Mouse (Mus musculus) embryonic facial prominence, embryonic 12.5 days (tissue): ENCODE data around the gene Ifna7. TPM values are rescaled to one million over a fixed set of nuclear protein-coding genes. Genes with fewer than 3 reads are reported as not detected.
A peak's percentile ranks its signal among the peaks of the same experiment; 100 is the strongest.
"Not testable (repeated sequence)": the region's sequence is repeated elsewhere in the genome, so short reads cannot be mapped to it uniquely, and the experiment has no call there.

ENCODE experiments used
- ATAC-seq: fragments of 200-750 bp; cut with Nextera tagmentation; 2 replicates; pipeline ENCODE4 v1.8.0; 2017; ENCODE audit not compliant: insufficient number of reproducible peaks, insufficient read depth, low FRiP score, low TSS enrichment
- H3K27ac ChIP-seq: fragments of 300-500 bp; sonication (generic); 2 replicates; pipeline ENCODE4 v1.5.1; 2016; ENCODE audit warnings: mild to moderate bottlenecking
- H3K27me3 ChIP-seq: fragments of 300-500 bp; sonication (generic); 2 replicates; pipeline ENCODE4 v1.6.1; 2016; ENCODE audit warnings: mild to moderate bottlenecking, moderate library complexity
- H3K36me3 ChIP-seq: fragments of 300-500 bp; sonication (generic); 2 replicates; pipeline ENCODE4 v1.6.1; 2016; ENCODE audit warnings: mild to moderate bottlenecking
- H3K4me1 ChIP-seq: fragments of 300-500 bp; sonication (generic); 2 replicates; pipeline ENCODE4 v1.6.1; 2016
- H3K4me2 ChIP-seq: fragments of 300-500 bp; sonication (generic); replicated peaks from 2 replicates; pipeline ENCODE4 v1.6.1; 2016; ENCODE audit warnings: mild to moderate bottlenecking, moderate library complexity
- H3K4me3 ChIP-seq: fragments of 300-500 bp; sonication (generic); 2 replicates; pipeline ENCODE4 v1.5.1; 2016; ENCODE audit warnings: mild to moderate bottlenecking
- H3K9ac ChIP-seq: fragments of 300-500 bp; sonication (generic); 2 replicates; pipeline ENCODE4 v1.6.1; 2016; ENCODE audit warnings: mild to moderate bottlenecking, moderate library complexity
- H3K9me3 ChIP-seq: fragments of 300-500 bp; sonication (generic); 2 replicates; pipeline ENCODE4 v1.6.1; 2016; ENCODE audit warnings: mild to moderate bottlenecking, moderate library complexity
- WGBS: fragments of 180-500 bp; shearing (Covaris S2); methylation state at CpG from one replicate; pipeline ENCODE4 v1.1.7; 2016; 5-methylcytosine and 5-hydroxymethylcytosine counted together
- polyA plus RNA-seq: library from polyadenylated mRNA; unstranded; fragments of >200 nt; fragmentation: Nextera tagmentation; extraction: Ambion mirVana; gene quantifications from 2 replicates; pipeline ENCODE4 v1.2.1, GENCODE M21; 2016

Gene Ifna7
- polyA plus RNA-seq, 1 experiment from 2014 or later, result not detected

- H3K9me3 ChIP-seq, H3K27ac ChIP-seq, H3K36me3 ChIP-seq, H3K4me3 ChIP-seq, ATAC-seq, H3K9ac ChIP-seq, H3K27me3 ChIP-seq, H3K4me1 ChIP-seq, H3K4me2 ChIP-seq: not testable (repeated sequence)
- 10% methylated on average over 6 of the region's 7 CpGs for WGBS
Measured at GRCm38 (mm10) chr4:88799365-88799764, 16.7 kb upstream of the Ifna7 start, which contains the start of gene Gm13285. Gm13285 (plus strand) TSS chr4:88799665.

GRCm38 (mm10) chr4:88802954-88803353 lies 13.1 kb upstream of the Ifna7 start, which contains the start of gene Gm13287:
Gm13287 (plus strand) TSS chr4:88803254.
- H3K4me1 ChIP-seq, H3K4me2 ChIP-seq, H3K27me3 ChIP-seq, H3K9ac ChIP-seq, ATAC-seq, H3K9me3 ChIP-seq, H3K36me3 ChIP-seq, H3K4me3 ChIP-seq, H3K27ac ChIP-seq: not testable (repeated sequence)
- no CpG with 5 or more reads among the region's 29 CpGs for WGBS

GRCm38 (mm10) chr4:88805231-88805630 lies 10.8 kb upstream of the Ifna7 start, which contains the start of gene Gm13288:
Gm13288 (plus strand) TSS chr4:88805531.
- ATAC-seq, H3K9me3 ChIP-seq, H3K9ac ChIP-seq, H3K27ac ChIP-seq, H3K27me3 ChIP-seq, H3K4me1 ChIP-seq, H3K36me3 ChIP-seq: not testable (repeated sequence)
- peak within 1 kb of the TSS; percentile 32; the same call in 1 of the 2 replicates for H3K4me2 ChIP-seq
- WGBS, result no CpG with 5 or more reads among the region's 8 CpGs
- H3K4me3 ChIP-seq, result 0 out of 2 replicates have a peak within 1 kb of the TSS, but pooled peaks have one; percentile 22

GRCm38 (mm10) chr4:88805761-88806160 lies 10.3 kb upstream of the Ifna7 start:
- Histone ChIP-seq H3K4me3 (0 out of 2 replicates have a peak overlapping the region, but pooled peaks have one; percentile 22), H3K4me2 (peak overlapping the region; percentile 32; the same call in 1 of the 2 replicates)
- 0% methylated on average over 14 of the region's 34 CpGs for WGBS
- H3K27ac ChIP-seq, H3K36me3 ChIP-seq, H3K27me3 ChIP-seq, ATAC-seq, H3K9me3 ChIP-seq, H3K4me1 ChIP-seq, H3K9ac ChIP-seq: not testable (repeated sequence)

- WGBS, result 96% methylated on average over 1 of the region's 1 CpGs
- H3K27ac ChIP-seq, result no peak within 1 kb of the TSS
- no peak for ATAC-seq
Measured at GRCm38 (mm10) chr4:88819659-88820058, 3.6 kb downstream of the Ifna7 start, which contains the start of gene Ifna11. Ifna11 (plus strand) TSS chr4:88819959.

GRCm38 (mm10) chr4:88822995-88823394 lies 7.0 kb downstream of the Ifna7 start:
- Histone ChIP-seq H3K36me3 (no peaks in the 10 kb centered on the region), H3K9me3 (no peaks in the 10 kb centered on the region), H3K4me2 (no peak overlapping the region), H3K4me1 (no peaks in the 10 kb centered on the region), H3K9ac (no peak overlapping the region), H3K27ac (no peak overlapping the region), H3K4me3 (no peak overlapping the region), H3K27me3 (no peaks in the 10 kb centered on the region)
- ATAC-seq, result no peak
- WGBS, result 26% methylated on average over 4 of the region's 4 CpGs

More at GRCm38 (mm10) chr4:88819659-88820058, 3.6 kb downstream of the Ifna7 start, which contains the start of gene Ifna11:
- Histone ChIP-seq H3K9me3 (no peaks in the 10 kb centered on the region), H3K36me3 (no peaks in the 10 kb centered on the region), H3K27me3 (no peaks in the 10 kb centered on the region), H3K4me2 (no peak within 1 kb of the TSS), H3K9ac (no peak within 1 kb of the TSS), H3K4me3 (no peak within 1 kb of the TSS), H3K4me1 (no peaks in the 10 kb centered on the region)

DNA sequence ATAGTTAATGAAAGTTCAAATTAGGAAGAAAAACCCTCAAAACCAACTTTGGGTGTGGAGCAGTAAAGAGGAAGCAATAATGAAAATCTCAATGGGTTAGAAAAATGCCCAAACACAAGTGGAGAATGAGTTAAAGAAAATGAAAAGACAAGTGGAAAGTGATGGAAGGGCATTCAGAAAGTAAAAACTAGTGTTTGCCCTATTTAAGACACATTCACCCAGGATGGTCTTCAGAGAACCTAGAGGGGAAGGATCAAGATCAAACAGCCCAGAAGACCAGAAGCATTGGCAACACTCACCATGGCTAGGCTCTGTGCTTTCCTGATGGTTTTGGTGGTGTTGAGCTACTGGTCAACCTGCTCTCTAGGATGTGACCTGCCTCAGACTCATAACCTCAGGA lies 11.1 kb downstream of the Ifna7 start, which contains the start of gene Ifna6:
TSS of gene Ifna6 (plus strand) at position 301 of the 400 bp plus-strand sequence.
- not testable (repeated sequence) for H3K9ac ChIP-seq, H3K4me1 ChIP-seq, H3K27ac ChIP-seq, H3K36me3 ChIP-seq, H3K4me2 ChIP-seq, H3K4me3 ChIP-seq, H3K27me3 ChIP-seq, ATAC-seq, H3K9me3 ChIP-seq

DNA sequence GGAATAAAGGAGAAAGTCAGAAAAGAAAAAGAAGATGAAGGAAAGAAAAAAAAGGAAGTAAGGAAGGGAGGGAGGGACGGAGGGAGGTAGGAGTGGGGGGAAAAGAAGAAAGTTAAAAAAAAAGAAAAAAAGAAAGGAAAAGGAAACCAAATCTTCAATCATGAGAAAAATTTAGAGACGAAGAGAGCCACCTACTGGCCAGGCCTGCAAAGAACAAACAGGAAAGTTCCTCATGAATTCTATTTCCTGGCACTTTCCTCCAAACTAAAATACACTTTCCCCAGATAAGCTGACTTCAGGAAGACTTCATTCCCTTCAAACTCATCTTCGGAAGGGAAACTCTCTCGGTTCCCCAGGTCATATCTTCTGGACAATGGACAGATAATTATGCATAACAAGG lies 14.5 kb downstream of the Ifna7 start:
- Histone ChIP-seq H3K36me3 (no peaks in the 10 kb centered on the region), H3K9me3 (no peaks in the 10 kb centered on the region), H3K27me3 (no peaks in the 10 kb centered on the region), H3K9ac (no peak overlapping the region), H3K4me2 (no peak overlapping the region), H3K27ac (no peak overlapping the region), H3K4me3 (no peak overlapping the region), H3K4me1 (no peaks in the 10 kb centered on the region)
- 35% methylated on average over 4 of the region's 4 CpGs for WGBS
- ATAC-seq, result no peak

DNA sequence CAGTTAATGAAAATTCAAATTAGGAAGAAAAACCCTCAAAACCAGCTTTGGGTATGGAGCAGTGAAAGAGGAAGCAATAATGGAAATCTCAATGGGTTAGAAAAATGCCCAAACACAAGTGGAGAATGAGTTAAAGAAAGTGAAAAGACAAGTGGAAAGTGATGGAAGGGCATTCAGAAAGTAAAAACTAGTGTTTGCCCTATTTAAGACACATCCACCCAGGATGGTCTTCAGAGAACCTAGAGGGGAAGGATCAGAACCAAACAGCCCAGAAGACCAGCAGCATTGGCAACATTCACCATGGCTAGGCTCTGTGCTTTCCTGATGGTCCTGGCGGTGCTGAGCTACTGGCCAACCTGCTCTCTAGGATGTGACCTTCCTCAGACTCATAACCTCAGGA lies 19.2 kb downstream of the Ifna7 start, which contains the start of gene Ifna5:
TSS of gene Ifna5 (plus strand) at position 301 of the 400 bp plus-strand sequence.
- 78% methylated on average over 1 of the region's 1 CpGs for WGBS
- not testable (repeated sequence) for ATAC-seq

DNA sequence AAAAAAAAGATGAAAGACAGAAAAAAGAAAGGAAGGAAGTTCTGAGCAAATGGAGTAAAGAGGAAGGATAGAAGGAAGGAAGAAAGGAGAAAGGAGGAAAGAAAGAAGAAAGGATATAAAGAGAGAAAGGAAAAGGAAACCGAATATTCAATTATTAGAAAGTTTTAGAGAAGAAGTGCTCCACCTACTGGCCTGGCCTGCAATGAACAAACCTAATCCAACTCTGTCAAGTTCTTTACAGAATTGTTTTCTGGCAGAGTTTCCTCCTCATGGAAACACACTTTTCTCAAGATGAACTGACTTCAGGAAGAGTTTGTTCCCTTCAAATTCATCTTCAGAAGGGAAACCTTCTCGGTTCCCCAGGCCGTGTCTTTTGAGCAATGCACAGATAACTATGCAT lies 22.8 kb downstream of the Ifna7 start:
- Histone ChIP-seq H3K36me3 (no peaks in the 10 kb centered on the region), H3K4me1 (no peaks in the 10 kb centered on the region), H3K27ac (no peak overlapping the region), H3K4me3 (no peak overlapping the region), H3K4me2 (no peak overlapping the region), H3K9me3 (no peaks in the 10 kb centered on the region), H3K27me3 (no peaks in the 10 kb centered on the region), H3K9ac (no peak overlapping the region)
- WGBS, result 43% methylated on average over 3 of the region's 3 CpGs
- no peak for ATAC-seq

More for the DNA sequence above, 19.2 kb downstream of the Ifna7 start, which contains the start of gene Ifna5:
- not testable (repeated sequence) for H3K9ac ChIP-seq, H3K4me2 ChIP-seq, H3K36me3 ChIP-seq, H3K27me3 ChIP-seq, H3K4me1 ChIP-seq, H3K9me3 ChIP-seq, H3K4me3 ChIP-seq, H3K27ac ChIP-seq

GRCm38 (mm10) chr4:88840058-88840457 lies 24.0 kb downstream of the Ifna7 start:
- Histone ChIP-seq H3K27me3 (no peaks in the 10 kb centered on the region), H3K36me3 (no peaks in the 10 kb centered on the region), H3K9ac (no peak overlapping the region), H3K4me3 (no peak overlapping the region), H3K27ac (no peak overlapping the region), H3K4me1 (no peaks in the 10 kb centered on the region), H3K4me2 (no peak overlapping the region), H3K9me3 (no peaks in the 10 kb centered on the region)
- WGBS, result 75% methylated on average over 3 of the region's 3 CpGs
- ATAC-seq, result no peak

GRCm38 (mm10) chr4:88841438-88841911 lies 25.4 kb downstream of the Ifna7 start, which contains the start of gene Ifna4:
Ifna4 (plus strand) TSS chr4:88841861.
- WGBS, result 43% methylated on average over 2 of the region's 2 CpGs
- Histone ChIP-seq H3K9ac (no peak within 1 kb of the TSS), H3K9me3 (no peaks in the 10 kb centered on the region), H3K4me3 (no peak within 1 kb of the TSS), H3K27ac (no peak within 1 kb of the TSS), H3K4me2 (no peak within 1 kb of the TSS), H3K4me1 (no peaks in the 10 kb centered on the region), H3K27me3 (no peaks in the 10 kb centered on the region), H3K36me3 (no peaks in the 10 kb centered on the region)
- no peak for ATAC-seq
